Mouse (Mus musculus) right cerebral cortex, postnatal 36 days (tissue): ENCODE results near the gene Nsun3.

Source experiments
- DNase-seq, 2 experiments: peaks; one replicate each; pipeline ENCODE4 v3.0.0; 2022; ENCODE audit warnings: low spot score in 2 of 2, mixed read lengths in 1 of 2

Nsun3 gene

GRCm38 (mm10) chr16:62786621-62787331 is at the start of gene Nsun3:
Gene Nsun3, minus strand, starts transcription at chr16:62786818.
- peak; percentile 89 to 94 for DNase-seq

GRCm38 (mm10) chr16:62834016-62834735 is 47.6 kb upstream of the Nsun3 start:
- DNase-seq: no peak

GRCm38 (mm10) chr16:62832481-62832880 is 45.9 kb upstream of the Nsun3 start:
- DNase-seq: no peak

- no peak for DNase-seq
These were observed 45.4 kb upstream of the Nsun3 start for GRCm38 (mm10) chr16:62832027-62832426.

GRCm38 (mm10) chr16:62826156-62827001 is 39.8 kb upstream of the Nsun3 start:
- DNase-seq: no peak

GRCm38 (mm10) chr16:62822472-62822871 is 35.9 kb upstream of the Nsun3 start:
- peak in 1 of 2 experiments; percentile 31 for DNase-seq

- DNase-seq: no peak
These were observed 27.9 kb upstream of the Nsun3 start, which contains the start of gene Stx19 for GRCm38 (mm10) chr16:62814491-62814890. Gene Stx19, plus strand, starts transcription at chr16:62814676.

- DNase-seq: no peak
These were observed 27.2 kb upstream of the Nsun3 start for GRCm38 (mm10) chr16:62813790-62814189.

GRCm38 (mm10) chr16:62810855-62811254 is 24.2 kb upstream of the Nsun3 start:
- no peak for DNase-seq

- DNase-seq: no peak
These were observed 20.8 kb upstream of the Nsun3 start for GRCm38 (mm10) chr16:62807249-62807979.

- DNase-seq: no peak
These were observed 18.0 kb upstream of the Nsun3 start for GRCm38 (mm10) chr16:62804621-62805020.

- DNase-seq: no peak
These were observed 13.2 kb upstream of the Nsun3 start for GRCm38 (mm10) chr16:62799839-62800238.

GRCm38 (mm10) chr16:62799426-62799825 is 12.8 kb upstream of the Nsun3 start:
- DNase-seq: no peak

- no peak for DNase-seq
These were observed 12.2 kb upstream of the Nsun3 start for GRCm38 (mm10) chr16:62798808-62799207.

GRCm38 (mm10) chr16:62796608-62797007 is 10.0 kb upstream of the Nsun3 start:
- DNase-seq: no peak

GRCm38 (mm10) chr16:62782229-62782628 is 4.4 kb downstream of the Nsun3 start:
- DNase-seq: no peak

- no peak for DNase-seq
These were observed 8.3 kb downstream of the Nsun3 start for GRCm38 (mm10) chr16:62778282-62778681.

GRCm38 (mm10) chr16:62776034-62776433 is 10.6 kb downstream of the Nsun3 start:
- peak in 1 of 2 experiments; percentile 24 for DNase-seq

- DNase-seq: no peak
These were observed 13.2 kb downstream of the Nsun3 start for GRCm38 (mm10) chr16:62773462-62773861.

GRCm38 (mm10) chr16:62758340-62758739 is 28.3 kb downstream of the Nsun3 start:
- DNase-seq: no peak

GRCm38 (mm10) chr16:62755307-62755706 is 31.3 kb downstream of the Nsun3 start:
- DNase-seq: no peak
